Mouse (Mus musculus) liver, adult 2 months (tissue): ENCODE data around the gene Grik5.

ENCODE experiments used
- CTCF ChIP-seq: fragments of 200-500 bp; IDR thresholded peaks from 2 replicates; pipeline ENCODE4 v1.5.1; 2011; ENCODE audit warnings: low read depth, low read length, control low read depth
- POLR2A ChIP-seq: fragments of 200-500 bp; IDR thresholded peaks from 2 replicates; pipeline ENCODE4 v1.6.1; 2011; ENCODE audit warnings: low read length, control low read depth; ENCODE audit not compliant: insufficient read depth; ENCODE audit errors: extremely low read depth

DNA sequence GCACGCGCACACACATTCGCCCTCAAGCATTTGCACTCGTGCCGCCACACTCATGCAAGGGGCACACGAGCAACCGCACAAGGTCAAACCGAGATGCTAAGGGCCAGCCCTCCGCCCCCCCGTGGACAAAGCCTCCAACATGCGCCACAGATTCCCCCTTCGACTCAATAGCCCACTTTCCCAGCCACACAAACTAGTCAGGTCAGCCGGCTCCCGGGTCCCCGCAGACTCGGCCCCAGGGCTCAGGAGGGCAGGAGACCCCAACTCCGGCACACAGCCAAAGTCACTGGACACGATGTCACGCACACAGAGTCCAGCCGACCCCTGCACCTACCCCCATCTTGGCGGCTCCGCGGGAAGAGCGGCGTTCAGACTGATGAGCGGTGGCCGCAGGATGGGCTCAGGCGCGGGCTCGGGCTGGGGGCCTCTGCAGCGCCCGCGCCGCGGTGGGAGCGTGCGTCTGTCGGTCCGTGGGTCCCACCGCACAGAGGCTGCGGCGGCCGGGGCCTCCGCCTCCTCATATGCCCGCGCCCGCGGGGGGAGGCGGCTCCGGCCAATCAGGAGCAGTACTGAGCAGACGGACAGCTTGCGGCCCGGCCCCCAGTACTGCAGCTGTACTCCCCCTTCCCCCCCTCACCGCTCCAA lies 66.6 kb downstream of the Grik5 start, which contains the start of gene Atp1a3:
- TF ChIP-seq CTCF (no peak), POLR2A (no peak)
